Mouse (Mus musculus) thymus, postnatal 25 days (tissue): ENCODE data around the gene Abhd14b.

Source experiments
- DNase-seq: peaks from one replicate; pipeline ENCODE4 v3.0.0; 2022

The Abhd14b gene

DNA sequence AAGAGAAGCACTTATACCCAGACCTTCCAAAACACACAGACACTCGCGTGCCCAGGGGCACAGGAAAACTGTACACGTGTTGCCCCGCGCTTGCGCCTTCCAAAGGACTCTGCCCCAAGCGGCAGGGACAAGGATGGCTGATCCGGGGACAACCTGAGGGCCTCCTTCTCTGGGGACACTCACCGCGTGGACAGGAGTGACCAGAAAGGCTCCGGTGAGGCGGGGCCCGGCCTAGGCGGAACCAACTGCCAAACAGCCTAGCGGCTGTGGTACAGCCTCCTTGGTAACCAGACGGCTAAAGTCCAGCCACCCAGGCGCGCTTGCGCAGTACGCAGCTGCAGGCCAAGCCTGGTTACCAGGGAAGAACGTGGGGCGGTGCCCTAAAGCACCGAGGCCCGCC lies at the start of gene Abhd14b, which contains the start of gene Abhd14a:
Gene Abhd14b (plus strand): TSS at position 112 of the 400 bp plus-strand sequence.
Gene Abhd14a (minus strand): TSS at position 331 of the 400 bp plus-strand sequence.
- peak; percentile 77 for DNase-seq

DNA sequence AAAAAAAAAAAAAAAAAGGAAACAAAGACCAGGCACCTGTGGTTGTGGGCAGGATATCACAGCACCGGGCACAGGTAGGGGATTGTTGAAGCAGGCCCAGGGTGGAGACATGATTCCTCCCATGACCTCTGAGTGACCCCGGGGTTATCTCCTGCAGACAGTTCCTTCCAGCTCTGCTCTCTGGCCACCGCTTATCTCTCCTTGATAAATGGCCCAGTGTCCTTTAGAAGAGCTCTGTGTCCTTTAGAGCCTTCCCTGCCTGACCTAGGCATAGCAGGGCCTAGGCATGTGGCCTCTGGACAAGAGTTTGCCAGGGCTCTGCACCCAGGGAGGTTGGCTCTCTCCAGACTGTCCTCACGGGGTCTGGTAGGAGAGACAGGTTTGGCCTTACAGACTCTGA lies 49.5 kb upstream of the Abhd14b start:
- DNase-seq, result no peak

DNA sequence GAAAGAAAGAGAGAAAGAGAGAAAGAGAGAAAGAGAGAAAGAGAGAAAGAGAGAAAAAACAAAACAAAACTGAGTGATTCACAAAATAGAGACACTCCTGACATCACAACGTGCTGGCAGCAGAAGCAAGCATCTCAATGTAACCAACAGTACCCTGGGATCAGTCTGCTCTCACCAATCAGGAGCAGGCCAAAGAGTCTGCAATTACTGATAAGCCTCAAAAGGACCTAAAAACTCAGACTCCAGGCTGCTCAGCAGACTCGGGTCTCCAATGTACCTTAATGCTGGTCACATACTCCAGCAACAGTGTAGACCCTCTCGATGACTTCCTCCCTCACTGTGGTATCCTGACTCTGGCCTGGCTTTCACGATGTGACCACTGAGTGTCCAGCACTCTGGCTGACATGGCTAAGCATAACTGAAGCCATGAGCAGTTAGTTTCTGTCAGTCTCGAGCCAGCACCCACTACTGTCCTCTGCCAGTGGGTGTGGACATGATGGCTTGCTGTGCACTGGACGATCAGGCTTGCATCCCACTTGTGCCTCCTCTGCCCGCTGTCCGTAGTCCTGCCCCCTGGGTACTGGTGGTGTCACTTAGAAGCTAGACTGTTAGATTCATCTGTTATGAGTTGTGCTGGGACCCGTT lies 48.5 kb upstream of the Abhd14b start:
- DNase-seq, result no peak

DNA sequence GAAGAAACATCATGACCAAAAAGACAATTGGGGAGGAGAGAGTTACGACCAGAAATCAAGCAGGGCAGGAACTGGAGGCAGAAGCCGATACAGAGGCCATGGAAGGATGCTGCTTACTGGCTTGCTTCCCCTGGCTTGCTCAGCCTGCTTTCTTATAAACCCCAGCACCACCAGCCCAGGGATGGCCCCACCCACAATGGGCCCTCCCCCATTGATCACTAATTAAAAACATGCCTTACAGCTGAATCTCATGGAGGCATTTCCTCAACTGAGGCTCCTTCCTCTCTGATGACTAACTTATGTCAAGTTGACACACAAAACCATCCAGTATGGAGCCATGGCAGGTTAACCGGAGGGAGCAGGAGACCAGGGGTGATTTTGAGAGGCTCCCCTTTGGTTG lies 47.5 kb upstream of the Abhd14b start:
- no peak for DNase-seq

DNA sequence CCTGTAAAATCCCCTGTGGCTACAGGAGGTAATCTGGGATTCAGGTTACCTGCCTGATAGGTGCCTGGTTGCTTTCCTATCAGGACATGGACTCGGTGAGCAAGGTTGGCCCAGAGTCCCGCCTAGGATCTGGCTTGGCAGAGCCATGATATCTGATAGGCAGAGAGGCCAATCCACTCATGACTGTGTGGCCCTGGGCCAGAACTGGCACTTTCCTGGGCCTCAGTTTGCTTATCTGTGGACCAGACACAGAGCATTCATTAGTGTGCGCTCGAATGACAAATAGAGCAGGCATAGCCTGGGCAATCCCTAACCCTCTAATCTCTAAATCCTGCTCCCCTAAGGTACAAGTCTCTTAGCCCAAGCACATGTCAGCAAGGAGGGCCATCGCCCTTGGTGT lies 45.1 kb upstream of the Abhd14b start:
- no peak for DNase-seq

DNA sequence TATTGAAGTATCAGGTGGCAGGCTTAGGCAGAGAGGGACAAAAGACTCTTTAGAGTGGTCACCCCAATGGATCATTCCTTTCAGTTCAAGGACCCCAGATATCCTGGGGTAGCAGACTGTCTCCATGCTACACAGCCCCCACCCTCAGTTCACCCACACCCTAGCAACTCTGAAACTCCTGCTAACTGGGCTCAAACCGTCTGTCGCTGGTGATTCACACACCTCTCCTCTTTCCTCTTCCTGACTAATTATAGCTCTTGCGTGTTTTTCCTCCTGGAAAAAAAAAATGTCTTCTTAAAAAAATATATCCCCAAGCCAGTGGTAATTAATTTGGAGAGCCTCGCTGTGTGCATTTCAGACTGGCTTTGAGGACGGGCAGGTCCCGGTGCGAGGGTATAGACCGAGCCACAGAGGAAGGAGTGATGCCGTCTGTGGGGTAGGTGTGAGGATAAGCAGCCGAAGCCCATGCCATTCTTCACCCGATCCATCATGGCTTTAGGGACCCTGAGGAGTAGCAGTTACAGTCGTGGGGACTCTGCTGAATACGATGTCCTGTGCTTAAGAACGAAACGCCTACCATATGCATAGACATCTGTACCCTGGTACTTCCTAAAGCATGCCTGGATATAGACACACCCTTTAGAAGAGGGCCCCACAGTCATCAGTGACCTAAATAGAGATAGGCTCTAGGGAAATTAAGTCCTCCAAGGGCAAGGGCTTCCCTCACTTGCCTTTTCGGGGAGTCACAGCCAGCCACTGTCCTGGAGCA lies 44.5 kb upstream of the Abhd14b start:
- no peak for DNase-seq

DNA sequence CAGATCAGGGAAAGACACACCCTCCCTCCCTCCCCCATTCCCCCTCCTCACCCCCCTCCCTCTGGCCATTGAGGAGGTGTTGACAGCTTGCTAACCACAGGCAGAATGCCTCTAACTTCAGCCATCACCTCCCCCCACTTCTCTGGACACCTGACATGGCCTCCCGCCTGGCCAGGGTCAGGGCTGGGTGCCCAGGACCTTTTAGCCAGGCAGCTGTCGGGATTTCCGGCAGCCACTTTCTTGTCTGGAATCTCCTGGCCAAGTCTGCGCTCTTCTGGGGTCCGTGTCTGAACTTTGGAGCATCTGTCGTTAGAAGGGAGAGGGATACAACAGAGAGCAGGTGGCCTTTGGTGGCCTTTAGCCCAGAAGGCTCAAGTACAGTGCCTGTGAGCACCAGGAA lies 42.0 kb upstream of the Abhd14b start:
- no peak for DNase-seq

GRCm38 (mm10) chr9:106406443-106407078 lies 40.7 kb upstream of the Abhd14b start:
- no peak for DNase-seq

DNA sequence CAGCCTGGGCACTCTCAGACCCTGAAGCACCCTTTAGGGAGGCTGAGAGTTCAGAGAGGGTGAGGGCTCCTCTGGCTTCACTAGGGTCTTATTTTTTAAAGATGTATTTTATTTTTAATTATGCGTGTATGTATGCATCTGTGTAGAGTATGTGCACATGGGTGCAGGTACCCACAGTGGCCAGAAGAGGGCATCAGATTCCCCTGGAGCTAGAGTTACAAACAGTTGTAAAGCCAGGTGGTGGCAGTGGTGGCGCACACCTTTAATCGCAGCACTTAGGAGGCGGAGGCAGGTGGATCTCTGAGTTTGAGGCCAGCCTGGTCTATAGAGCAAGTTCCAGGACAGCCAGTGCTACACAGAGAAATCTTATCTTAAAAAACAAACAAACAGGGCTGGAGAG lies 38.2 kb upstream of the Abhd14b start:
- no peak for DNase-seq

DNA sequence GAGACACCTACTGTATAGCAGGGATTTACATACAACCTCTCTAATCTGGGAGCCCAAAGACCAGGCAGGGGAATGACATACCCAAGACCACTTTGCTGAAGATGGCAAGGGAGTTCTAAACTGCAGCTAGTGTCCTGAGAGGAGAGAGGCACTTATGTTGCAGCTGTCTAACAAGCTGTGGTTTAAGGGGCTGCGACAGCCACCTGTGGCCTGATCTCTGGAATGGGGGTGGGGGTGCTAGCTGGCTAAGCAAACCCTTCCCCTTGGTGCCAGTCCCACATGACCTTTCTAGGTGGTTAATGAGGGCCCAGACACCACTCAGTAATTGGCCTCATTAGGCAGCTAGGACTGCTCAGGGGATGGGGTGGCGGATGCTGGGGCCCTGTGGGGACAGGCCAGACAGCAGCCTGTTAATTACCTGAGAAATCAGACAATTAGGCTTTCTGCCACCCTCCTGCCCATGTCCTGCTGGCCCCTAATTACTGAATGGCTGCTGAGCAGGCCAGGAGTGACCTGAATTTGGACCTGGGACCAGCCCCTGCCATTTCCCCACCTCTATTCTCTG lies 37.1 kb upstream of the Abhd14b start:
- no peak for DNase-seq

DNA sequence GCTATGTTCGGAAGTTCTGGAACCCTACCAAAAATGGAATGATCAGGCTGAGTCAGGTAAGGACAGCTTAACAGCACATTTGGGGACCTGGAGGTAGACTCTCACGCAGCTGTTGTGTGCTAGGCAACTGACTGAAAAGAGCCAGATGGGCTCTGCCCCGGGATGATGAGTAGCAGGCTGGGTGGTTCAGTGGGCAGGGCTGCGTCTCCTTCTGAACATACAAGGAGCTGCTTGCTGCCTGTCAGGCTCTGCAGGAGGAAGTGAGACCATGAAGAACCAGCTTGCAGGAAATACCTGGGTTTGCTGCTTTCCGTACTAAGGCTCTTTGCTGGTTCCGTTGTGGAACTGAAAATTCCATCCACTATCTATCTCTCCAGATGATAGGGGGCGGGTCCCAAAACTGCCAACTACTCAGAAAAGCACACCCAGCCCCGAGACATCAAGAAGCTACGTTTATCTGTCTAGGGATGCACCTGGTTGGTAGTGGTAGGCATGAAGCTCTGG lies 36.1 kb upstream of the Abhd14b start:
- DNase-seq, result no peak

- no peak for DNase-seq
Measured at GRCm38 (mm10) chr9:106411729-106412128, 35.5 kb upstream of the Abhd14b start.

GRCm38 (mm10) chr9:106412210-106412609 lies 35.0 kb upstream of the Abhd14b start:
- DNase-seq, result no peak

GRCm38 (mm10) chr9:106413606-106414005 lies 33.7 kb upstream of the Abhd14b start:
- no peak for DNase-seq

GRCm38 (mm10) chr9:106416826-106417225 lies 30.4 kb upstream of the Abhd14b start:
- no peak for DNase-seq

DNA sequence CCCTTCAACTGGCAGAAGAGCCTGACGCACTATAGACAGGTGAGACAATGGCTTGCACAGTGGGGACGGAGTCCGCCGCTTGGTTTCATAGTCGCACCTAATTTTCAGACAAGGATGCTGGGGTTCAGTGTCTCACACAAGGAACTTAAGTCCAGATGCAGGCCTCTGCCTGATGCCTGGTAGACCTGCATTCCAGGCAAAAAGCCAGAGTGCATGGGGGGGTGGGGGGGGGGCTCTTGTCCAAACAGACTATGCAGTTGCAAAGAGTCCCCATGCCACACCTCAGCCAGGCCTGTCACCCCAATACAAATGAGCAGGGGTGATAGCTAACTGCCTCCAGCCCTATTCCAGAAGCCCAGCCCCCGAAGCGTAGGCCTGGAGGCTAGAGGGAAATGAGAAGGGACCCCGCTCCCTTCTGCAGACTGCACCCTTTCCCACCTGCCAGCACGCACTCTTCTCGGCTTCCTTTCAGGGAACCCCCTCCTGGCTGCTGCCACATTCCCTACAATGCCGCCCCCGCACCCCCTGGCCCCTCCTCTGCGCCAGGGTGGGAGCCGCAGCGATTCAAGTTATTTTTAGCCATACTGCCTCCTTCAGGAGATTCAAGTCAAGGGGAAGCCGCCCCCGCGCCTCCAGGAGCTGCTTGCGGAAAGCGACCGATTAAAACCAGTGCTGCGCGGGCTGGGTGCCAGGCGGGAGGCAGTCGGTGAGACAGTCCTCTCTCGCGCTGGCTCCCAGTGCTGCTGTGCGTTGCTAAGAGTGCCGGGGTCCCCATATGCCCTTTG lies 29.2 kb upstream of the Abhd14b start:
- DNase-seq, result peak; percentile 59

DNA sequence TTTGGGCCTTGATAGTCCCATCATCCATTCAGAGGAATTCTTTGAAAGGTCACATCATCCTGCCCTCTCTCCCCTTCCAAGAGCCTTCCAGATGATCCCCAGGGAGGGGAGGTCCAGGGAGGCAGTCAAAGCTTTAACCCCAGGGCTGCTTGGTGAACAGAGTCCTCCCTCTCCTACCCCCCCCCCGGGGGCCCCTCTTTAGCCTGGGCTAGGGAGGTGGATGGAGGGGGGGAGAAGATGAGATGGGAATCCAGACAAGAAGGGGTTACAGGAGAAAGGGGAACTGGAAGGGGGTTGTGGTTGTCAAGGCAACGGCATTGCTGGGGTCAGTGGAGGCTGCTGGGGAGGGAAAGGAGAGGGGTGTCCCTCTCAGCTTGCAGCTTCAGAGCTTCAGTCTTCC lies 26.7 kb upstream of the Abhd14b start:
- DNase-seq, result no peak

GRCm38 (mm10) chr9:106421033-106421864 lies 26.0 kb upstream of the Abhd14b start:
- no peak for DNase-seq

DNA sequence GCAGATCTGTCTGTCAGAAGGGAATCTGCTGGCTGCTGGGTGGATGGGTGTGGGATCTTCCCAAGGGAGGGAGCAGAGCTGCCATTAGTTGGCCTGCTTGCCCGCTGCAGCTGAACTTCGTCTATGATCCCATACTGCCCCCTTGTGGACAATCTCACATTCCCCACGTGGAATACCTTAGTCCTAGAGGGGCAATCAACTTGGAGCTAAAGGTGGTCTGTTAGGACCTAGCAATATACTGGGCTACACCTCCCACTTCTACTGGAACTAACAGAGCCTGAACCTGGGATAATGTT lies 25.4 kb upstream of the Abhd14b start:
- DNase-seq, result peak; percentile 83

GRCm38 (mm10) chr9:106428719-106429220 lies 18.5 kb upstream of the Abhd14b start:
- DNase-seq, result no peak

DNA sequence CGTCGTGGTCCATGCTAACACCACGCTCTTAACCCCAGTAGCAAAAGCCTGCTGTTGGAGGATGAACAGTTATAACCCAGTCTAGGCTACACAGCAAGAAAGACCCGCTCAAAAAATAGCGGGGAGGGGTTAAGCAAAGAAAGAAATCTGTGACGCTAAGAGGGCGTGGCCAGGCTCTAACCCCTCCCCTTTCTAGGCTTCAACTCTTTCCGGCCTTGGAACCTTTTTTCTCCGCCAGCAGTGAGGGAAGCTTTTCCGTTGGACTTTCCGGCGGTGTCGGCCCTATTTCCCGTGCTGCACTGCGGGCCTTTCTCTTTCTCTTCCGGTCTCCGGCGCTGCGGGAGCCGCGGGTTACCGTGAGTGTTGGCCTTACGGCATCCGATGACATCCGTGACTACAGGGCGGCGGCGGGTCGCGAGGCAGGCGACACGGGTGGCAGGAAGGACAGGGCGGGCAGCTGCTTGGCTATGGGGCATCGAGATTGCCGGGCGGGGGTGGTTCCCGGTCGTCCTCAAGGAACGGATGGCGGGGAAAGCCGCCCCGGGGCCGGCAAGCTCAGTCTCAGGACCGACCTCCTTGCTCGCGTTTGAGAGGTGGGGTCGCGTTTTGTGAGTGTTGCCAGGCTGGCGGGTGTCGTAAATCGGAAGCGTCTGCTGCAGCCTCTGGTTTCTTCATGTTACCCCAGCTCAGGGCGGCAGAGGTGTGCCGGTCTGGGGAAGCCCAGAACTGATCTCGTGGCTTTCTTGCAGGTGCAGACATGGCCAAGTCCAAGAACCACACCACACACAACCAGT lies 17.8 kb upstream of the Abhd14b start, which contains the start of gene Rpl29:
Gene Rpl29 (plus strand): TSS at position 234 of the 794 bp plus-strand sequence.
- peak; percentile 96 for DNase-seq
